Mouse (Mus musculus): ENCODE measurements around the gene Gzf1.

The Gzf1 gene

DNA sequence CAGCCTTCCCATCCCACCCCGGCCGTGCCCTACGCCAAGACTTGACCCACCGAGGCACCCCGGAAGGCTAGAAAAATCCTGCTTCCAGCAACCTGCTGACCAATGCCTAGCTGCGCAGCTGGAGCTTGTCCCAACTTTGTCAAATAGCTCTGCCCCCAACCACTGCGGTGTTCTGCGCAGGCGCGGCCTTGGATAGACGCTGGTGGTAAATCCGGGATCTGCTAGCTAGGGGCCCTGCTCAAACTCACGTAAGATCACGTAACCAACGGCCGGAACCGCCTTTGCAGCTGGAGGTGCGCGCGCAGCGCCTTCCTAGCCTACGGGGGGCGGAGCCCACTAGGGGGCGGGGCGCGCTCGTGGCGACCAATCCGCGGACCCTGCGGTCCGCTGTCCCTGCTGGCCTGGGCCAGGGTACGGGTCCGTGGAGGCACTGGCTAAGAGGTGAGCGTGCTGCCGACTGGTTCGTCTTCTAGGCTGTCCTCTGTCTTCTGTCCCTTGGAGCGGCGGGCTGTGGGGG, at the start of gene Gzf1:
Gene Gzf1 (plus strand): TSS at position 249 of the 517 bp plus-strand sequence.
- DNase-seq: peak; percentile 100

DNA sequence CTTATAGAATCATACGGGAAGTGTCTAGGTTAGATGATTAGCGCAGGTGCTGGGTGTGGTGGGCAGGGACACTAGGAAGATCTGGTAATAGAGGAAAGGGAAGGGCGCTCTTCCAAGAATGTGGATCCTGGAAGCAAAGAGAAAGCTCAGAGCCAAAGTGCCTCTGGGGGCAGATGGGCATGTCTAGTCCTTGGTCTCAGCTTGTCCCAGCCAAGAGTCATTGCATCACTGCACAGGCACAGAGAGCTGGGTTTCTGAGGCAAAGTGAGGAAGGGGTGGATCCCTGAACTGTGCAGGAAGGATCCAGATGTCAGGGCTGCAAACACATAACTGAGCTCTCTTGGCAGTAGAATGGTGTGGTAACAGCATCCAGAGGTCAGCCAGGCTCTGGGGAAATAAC, 49.2 kb upstream of the Gzf1 start:
- no peak for DNase-seq

DNA sequence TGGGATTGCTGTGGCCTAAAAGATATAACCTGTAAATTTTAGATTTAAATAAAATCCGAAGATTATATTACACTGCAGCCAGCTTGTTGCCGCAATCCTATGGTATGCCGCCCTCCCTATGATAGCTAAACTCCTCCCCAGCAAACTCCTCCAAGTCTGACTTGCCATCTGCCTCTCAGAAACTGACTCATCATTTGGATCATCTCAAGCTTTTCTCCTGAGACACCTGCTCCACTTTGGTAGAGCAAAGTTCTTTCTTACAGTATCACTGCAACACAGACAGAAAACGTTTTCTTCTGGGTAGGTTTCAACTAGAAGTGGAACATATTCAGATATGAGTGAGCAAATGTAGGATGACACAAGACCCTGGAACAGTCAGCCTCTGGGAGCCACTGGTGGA, 46.4 kb upstream of the Gzf1 start:
- no peak for DNase-seq

DNA sequence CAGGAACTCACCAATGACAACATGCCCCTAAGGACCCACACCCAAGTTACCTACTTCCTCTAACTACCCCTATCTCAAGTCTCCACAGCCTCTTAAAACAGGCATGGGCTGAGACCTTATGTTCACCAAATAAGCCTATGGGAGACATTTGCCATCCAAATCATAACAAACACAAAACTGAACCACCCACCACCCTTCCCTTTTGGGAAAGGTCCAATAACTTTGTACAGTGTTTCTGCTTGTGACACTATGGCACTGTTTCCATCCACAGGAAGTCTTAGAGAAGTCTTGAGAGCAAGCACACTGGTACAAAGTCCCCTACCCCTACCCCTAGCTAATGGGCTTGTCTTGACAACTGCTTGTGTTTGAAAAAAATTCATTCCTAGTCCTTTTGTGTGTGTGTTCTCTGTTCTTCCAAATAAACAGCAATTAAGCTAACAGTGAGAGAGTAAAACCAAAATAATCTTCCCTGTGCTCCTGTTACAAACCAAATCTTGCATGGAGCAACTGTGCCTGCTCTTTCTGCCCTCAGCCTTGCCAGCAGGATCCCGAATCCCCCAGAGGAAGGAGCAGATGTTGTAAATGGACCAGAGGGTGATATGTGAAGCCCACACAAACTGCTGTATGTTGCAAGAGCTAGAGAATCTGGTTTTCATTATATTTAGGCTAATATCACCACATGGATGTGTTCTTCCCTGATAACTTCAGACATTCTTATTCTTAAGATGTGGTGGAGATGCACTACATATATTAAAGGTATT, 38.0 kb upstream of the Gzf1 start:
- no peak for DNase-seq

DNA sequence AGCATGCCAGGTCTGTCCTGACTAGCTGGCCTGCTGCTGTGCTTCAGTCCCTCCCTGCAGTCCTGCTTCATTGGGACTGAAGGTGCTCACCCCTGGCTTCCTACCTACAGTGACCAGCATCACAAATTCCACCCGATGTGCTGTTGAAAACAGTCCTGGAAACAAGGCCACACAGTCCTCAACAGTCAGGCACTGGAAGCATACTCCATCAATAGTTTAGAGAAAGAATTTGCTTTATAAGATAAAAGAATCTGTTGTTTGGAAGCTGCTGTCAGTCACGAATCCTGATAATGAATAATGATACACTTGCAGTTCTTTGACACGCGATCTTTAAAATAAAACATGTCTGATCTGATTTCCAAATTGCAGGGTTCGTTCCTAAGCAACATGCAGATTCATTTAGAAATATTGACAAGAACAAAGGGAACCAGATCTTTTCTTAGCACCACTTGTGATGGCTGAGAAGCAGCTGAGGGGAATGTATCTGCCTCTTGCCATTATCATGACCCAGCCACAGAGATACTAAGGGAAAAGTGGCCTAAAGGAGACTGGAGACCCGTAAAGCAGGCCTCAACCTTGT, 36.3 kb upstream of the Gzf1 start:
- no peak for DNase-seq

DNA sequence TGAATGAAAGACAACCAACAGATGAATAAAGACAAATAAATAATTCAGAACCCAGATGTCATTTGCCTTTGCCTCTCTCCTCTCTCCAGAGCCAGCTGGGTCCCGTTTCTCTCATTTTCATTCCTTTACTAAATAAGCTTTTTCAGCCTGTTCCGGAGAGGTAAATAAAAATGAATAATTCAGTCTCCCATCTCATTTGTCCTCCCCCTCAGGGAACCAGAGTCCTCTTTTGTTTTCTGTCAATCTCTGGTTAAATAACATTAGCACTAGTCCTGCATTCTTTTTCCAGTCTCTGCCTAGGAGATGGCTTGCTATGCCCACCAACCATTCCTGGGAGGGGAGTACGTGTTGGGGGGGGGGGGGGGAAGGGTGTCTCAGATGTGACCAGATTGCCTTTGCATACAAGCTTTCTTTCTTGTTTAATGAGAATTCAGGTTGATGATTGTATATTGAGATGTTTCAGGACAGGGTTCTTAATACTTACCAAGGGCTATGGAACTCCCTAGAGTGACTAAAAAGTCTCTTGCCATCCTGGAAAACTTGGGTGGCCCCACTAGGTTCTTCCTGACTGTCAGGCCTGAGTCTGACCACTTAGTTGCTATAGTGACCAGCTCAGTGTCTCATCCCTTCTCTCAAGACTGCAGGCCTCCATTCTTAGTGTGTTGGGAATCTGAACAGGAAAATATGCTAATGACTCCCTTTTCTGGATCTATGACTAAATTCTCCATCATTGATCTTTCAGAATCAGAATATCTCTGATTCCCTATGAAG, 30.1 kb upstream of the Gzf1 start:
- DNase-seq: no peak

DNA sequence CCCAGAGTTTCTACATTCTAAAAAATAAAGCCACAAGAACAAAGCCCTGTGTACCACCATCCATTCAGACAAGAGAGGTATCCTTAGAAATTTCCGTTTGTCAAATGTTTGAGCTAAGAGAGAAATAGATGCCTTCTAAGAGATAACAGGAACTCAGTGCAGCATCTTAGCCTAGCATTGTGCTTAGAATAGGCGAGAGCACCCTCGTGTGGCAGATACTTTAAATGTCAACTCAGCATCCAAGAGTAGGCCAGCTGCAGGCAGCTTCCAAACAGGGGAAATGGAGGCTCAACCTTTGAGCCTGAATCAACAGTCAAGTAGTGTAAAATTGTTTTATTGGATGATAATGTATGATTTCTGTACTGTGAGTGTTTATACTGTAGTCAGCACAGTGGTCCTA, 25.9 kb upstream of the Gzf1 start:
- DNase-seq: peak; percentile 73

DNA sequence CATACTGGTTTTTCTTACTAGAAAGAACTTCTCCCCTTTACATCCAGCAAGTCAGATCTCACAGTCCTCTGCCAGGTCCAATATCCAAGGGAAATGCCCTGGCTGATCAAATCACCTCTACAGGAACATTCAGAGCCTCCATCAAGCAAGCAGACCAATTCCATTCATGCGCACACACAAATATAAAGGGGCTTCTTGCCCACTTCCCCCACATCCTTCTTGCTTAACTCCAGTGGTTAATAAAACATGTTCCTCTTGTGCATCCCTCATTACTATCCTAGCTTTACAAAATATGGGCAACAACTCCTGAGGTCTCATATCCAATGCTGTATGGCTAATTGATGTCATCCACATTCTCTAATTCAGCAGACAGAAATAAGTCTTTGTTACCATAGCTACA, 17.4 kb upstream of the Gzf1 start:
- DNase-seq: no peak

DNA sequence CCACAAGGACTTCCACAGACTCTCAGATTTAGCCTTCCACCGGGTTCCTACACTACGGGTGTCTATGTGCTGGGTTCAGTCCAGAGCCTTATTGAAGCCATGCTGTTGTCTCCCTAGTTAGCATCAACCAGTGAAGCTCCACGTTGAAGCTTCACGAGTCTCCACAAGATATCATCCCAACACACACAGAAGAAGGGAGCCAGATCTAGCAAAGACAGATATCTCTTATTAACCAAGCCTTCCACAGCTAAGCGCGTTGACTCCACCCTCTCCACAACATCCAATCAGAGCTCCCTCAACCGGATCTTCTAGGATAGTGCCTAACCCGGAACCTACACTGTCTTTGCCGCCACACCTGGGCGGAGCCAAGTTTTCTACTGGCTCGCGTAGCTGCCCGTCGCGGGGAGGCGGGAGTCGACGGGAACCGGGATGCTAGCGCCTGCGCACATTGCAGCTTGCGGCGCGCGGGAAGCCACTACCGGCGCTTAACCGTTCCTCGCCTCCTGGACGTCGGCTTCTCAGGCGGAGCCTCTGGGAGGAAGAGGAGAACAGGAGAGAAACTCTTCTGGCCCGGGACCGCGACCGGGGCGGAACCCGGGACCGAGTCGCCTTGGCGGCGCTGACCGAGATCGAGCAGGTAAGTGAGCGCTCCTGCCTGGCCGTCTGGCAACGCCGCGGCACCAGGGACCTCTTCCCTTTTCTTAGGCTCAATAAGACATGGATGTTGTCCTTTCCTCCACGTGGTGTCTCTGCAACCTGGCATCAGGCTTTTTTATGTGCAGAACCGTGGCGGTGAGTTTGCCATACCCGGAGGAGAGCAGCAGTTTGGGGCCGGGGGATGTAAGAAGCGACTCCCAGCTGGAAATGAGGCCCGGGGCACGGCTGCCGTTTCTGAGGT, 8.4 kb upstream of the Gzf1 start, which contains the start of gene Nxt1:
Gene Nxt1 (plus strand): TSS at position 403 of the 898 bp plus-strand sequence.
- peak; percentile 98 for DNase-seq

DNA sequence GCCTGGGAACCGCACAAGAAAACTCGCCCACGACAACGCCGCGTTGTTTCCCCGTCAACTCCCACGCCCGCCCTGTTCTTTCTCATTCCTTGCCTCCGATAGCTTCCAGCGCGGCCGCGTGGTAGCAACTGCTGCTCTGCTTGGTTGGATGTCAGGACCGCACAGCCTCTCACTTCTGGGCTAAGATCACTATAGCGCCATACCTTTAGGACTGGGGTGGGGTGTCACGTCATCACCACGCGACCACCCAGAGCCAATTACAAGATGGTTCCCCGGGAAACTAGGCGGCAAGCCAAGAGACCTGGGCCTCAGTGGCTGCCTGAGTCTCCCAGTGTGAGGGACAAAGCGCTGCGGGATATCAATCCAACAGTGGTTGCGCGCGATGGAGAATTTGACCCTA, 3.0 kb upstream of the Gzf1 start:
- peak; percentile 92 for DNase-seq

DNA sequence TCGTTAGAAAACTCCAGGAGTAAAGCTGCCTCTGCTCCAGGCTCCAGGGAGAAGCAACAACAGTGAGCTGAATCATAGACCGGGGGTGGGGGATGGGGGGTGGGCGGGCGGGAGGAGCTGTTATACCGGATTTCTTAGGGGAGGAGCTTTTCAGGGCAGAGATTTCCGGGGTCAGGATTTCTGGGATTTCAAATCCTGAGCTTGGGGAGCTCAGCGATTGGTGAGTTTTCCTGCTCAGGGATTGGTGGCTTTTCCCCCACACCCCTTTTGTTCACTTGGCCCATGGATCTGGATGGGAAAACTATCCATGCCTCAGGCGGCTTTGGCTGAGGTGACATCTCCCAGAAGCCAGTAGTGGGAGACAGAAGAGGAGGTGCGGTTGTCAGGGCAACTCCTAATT, 1.5 kb upstream of the Gzf1 start:
- DNase-seq: no peak

DNA sequence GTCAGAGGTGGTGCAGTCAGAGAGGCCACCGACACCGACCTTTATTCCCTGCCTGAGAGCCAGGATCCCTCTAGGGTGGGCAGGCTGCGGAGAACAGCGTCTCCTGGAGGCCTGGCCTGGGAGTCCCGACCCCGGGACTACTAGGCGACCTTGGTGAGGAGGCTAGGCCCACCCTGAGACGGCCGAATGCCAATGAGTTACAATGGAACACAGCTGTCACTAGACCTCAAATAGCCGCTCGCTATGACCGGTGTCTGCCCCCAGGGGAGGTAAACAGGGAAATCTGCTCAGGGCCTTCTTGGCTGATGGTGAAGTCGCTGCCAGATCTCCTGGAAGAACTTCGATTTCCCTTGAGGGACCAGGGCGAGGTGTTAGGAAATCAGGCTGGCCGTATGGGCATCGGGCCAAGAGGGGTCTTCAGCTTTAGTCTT, 653 bp downstream of the Gzf1 start:
- peak; percentile 47 for DNase-seq

DNA sequence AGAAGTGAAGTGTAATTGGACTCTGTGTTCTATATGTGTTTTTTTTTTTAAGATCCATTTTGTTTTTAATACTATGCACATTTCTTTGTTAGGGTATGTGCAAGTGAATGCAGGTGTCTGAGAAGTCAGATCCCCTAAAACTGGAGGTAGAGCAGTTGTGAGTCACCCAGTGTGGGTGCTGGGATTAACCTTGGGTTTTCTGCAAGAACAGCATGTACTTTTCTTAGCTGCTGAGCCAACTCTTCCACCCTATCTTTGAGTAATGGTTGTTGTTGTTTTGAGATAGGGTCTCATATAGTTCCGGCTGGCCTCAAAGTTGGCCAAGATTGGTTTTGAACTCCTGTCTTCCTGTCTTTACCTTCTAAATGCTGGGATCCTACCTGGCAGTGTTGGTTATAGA, 2.2 kb downstream of the Gzf1 start:
- DNase-seq: no peak

DNA sequence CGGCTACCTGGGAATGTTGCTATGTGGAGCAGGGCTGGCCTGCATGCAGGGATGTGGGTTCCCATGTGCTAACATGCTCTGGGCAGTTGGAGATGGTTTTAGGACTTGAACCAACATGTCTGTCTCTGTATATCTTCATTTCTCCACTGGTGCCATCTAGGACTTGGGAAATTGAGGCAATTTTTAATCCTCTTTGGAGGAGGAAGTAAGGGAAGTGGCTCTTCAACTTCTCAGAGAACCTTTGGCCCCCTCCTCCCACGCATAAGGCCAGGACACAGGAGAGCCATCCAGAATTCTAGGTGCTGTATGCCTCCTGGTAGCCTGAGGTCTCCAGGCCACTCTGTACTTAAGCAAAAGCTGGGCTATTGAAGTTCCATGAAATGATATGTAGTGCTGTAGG, 4.1 kb downstream of the Gzf1 start:
- no peak for DNase-seq

DNA sequence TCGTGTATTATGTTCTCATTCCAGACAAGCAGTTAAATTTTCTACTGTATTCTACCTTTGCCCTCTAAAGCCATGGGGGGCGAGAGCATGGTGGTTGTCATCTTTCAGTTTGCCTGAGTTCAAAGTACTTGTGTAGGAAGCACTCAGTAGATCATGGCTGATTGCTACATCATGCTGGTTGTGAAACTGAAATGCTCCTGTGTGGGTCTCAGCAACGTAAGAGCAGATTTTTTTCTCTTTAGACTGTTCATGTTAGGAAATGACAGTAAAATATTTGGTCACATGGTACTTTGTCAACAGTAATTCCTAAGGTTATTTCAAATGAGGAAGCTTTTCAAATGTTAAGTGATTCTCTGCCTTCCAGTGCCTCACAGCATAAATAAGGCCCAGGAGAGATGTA, 4.9 kb downstream of the Gzf1 start:
- DNase-seq: no peak

DNA sequence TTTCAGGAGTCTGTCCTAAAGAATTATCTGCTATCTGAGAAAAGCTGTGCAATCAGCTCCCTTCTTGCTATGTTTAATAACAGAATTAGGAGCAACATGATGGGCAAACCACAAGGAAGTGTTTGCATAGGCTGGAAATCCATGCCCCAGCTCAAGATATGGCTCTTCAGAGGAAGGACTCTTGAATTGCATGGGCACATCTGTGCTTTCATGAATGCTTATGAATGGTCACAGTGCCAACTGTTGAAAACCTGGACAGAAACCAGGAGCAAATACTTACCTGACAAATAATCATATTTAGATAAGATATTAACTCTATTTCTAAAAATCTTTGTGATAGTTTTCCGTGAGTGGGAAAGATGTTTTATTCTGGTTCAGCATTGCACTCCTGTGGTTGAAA, 6.0 kb downstream of the Gzf1 start:
- DNase-seq: no peak

DNA sequence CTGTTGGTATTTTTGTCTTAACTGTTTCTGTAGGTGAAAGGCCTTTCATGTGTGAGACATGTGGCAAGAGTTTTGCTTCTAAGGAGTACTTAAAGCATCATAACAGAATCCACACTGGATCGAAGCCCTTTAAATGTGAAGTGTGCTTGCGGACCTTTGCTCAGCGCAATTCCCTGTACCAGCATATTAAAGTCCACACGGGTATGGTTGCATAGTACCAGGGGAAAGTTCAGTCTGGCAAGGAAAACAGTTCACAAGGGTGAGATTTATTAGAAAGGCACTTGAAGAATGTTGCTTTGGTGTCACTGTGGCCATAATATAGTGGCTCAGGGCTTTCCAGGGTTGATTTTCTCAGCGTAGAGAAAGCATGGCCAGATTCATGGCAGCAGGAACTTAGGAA, 7.1 kb downstream of the Gzf1 start:
- no peak for DNase-seq

DNA sequence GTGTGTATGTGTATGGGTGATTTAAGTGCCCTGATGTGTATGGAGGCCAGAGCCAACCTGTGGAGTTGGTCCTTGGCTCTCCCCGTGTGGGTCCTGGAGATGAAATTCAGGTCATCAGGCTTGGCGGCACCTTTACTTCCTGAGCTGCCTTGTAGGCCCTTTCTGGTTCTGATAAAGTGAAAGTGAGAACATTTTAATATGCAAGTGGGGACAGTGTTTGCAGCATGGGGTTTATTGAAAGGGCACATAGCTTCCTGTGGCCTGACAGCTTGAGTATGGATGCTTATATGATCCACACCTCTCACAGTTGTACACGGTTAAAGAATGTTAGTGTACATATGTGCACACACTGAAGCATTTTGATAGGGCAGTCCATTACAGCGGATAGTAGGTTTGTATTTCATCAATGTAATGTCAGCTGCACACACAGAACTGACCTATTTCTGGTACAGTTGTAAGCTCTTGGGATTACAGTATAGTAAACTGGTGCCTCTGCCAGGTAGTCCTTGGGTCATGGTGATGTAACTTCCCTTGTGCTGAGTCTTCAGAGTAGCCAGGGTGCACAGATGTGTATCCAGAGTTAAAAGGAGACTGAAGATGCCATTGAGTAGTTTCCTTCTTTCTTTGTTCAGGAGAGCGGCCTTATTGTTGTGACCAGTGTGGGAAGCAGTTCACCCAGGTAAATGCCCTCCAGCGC, 8.8 kb downstream of the Gzf1 start:
- no peak for DNase-seq

DNA sequence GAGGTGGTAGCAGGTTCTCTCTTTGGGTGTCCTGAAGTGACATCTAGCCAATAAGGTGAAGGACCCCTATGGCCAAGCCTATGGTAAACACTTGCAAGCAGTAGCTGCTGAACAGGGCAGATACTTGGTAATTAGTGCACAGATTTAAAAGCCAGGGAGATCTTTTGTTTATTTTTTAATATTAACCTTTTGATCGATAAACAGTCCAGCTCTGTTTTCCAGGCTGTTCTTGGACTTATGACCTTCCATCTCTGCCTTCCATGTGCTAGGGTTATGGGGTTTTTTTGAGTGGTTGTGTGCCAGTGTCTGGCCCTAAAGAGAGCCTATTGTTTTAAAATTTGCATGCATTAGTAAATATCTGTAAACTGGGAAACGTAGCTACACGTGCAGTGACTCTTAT, 9.5 kb downstream of the Gzf1 start:
- DNase-seq: no peak

DNA sequence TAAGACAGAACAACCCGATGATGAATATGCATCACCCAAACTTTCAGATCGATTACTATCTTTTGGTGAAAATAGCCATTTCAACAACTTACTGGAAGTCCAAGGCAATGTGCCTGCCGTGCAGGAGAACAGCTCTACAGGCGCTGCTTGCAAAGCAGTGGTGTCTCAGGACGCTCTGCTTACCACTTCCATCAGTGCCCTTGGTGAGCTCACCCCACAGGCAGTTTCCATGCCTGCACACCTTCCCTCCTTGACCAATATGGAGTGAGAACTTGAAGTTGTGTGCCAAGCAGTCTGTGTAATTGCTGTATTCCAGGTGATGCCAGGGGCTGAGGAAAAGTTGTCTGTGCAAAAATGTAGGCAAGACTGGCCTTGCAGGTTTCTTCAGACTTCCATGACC, 10.0 kb downstream of the Gzf1 start:
- DNase-seq: no peak

DNA sequence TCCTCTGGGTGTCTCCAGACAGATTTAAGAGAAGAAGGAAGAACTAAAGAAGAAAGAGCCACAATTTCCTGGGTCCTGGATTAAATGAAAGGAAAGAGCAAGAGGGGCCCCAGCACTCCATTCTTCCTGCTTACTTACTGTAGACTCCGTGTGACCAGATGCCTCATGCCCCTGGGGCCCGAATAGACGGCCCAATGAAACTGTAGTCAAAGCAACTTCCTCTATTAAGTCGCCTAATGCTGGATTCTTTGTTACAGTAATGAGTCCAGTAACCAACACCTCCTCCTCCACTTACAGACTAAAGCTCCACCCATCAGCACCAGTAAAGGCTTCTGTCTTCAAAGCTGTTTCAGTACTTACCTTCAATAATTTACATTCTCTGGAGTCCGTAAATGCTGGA, 17.7 kb downstream of the Gzf1 start:
- DNase-seq: no peak
